Mouse (Mus musculus) MEL (cell line): Measurements from ENCODE around the gene Dpep3. TPM values are rescaled to one million over a fixed set of nuclear protein-coding genes. Genes with fewer than 3 reads are reported as not detected.

ENCODE experiments used
- DNase-seq: peaks from one replicate; pipeline ENCODE4 v3.0.0; 2011; ENCODE audit warnings: low read depth, low spot score
- H3K27ac ChIP-seq: 2 replicates; pipeline ENCODE4 v1.5.1; 2012; ENCODE audit warnings: low read depth, mild to moderate bottlenecking, control low read depth, low read length, moderate library complexity; ENCODE audit not compliant: control insufficient read depth
- H3K27me3 ChIP-seq, 2 experiments: fragments of 150-350 bp in 1 of 2; sonication (generic) in 1 of 2; 2 replicates each; pipeline ENCODE4 v1.6.1; 2012; ENCODE audit warnings: low read length in 2 of 2, mild to moderate bottlenecking in 2 of 2, improper control_type of control experiment in 1 of 2, moderate library complexity in 1 of 2; ENCODE audit not compliant: insufficient read depth in 2 of 2, control insufficient read depth in 1 of 2
- H3K36me3 ChIP-seq, 2 experiments: 2 replicates each; pipeline ENCODE4 v1.6.1; 2012 to 2014; ENCODE audit warnings: low read length in 2 of 2, improper control_type of control experiment in 1 of 2, inconsistent platforms in 1 of 2, mild to moderate bottlenecking in 1 of 2; ENCODE audit not compliant: insufficient read depth in 2 of 2, control insufficient read depth in 1 of 2
- H3K4me1 ChIP-seq, 2 experiments: fragments of 150-350 bp in 1 of 2; sonication (generic) in 1 of 2; 2 replicates each; pipeline ENCODE4 v1.6.1; 2012; ENCODE audit warnings: low read length in 2 of 2, improper control_type of control experiment in 1 of 2, mild to moderate bottlenecking in 1 of 2; ENCODE audit not compliant: insufficient read depth in 2 of 2, control insufficient read depth in 1 of 2
- H3K4me3 ChIP-seq, 2 experiments: fragments of 150-350 bp in 1 of 2; sonication (generic) in 1 of 2; 2 replicates each; pipeline ENCODE4 v1.5.1; 2012; ENCODE audit warnings: low read depth in 2 of 2, low read length in 2 of 2, mild to moderate bottlenecking in 2 of 2, moderate library complexity in 2 of 2, control low read depth in 1 of 2, improper control_type of control experiment in 1 of 2; ENCODE audit not compliant: control insufficient read depth in 1 of 2, insufficient read depth in 1 of 2
- H3K79me2 ChIP-seq: 2 replicates; pipeline ENCODE4 v1.6.1; 2012; ENCODE audit warnings: mild to moderate bottlenecking, low read length, moderate library complexity; ENCODE audit not compliant: control insufficient read depth, poor library complexity, insufficient read depth
- H3K9ac ChIP-seq: 2 replicates; pipeline ENCODE4 v1.6.1; 2012; ENCODE audit warnings: low read depth, mild to moderate bottlenecking, control low read depth, low read length, moderate library complexity; ENCODE audit not compliant: control insufficient read depth, poor library complexity, severe bottlenecking
- H3K9me3 ChIP-seq: fragments of 150-350 bp; sonication (generic); replicated peaks from 2 replicates; pipeline ENCODE4 v1.6.1; 2012; ENCODE audit warnings: mild to moderate bottlenecking, low read length, improper control_type of control experiment, moderate library complexity; ENCODE audit not compliant: insufficient read depth
- BHLHE40 ChIP-seq: IDR thresholded peaks from 2 replicates; pipeline ENCODE4 v1.6.1; 2012; ENCODE audit warnings: low read depth, mild to moderate bottlenecking, inconsistent platforms, low read length, improper control_type of control experiment, borderline replicate concordance
- CHD1 ChIP-seq: IDR thresholded peaks from 2 replicates; pipeline ENCODE4 v1.6.1; 2012; ENCODE audit warnings: low read depth, mild to moderate bottlenecking, inconsistent platforms, low read length, improper control_type of control experiment
- CHD2 ChIP-seq: IDR thresholded peaks from 2 replicates; pipeline ENCODE4 v1.6.1; 2011; ENCODE audit warnings: low read length, improper control_type of control experiment
- ELF1 ChIP-seq: IDR thresholded peaks from 2 replicates; pipeline ENCODE4 v1.6.1; 2014; ENCODE audit warnings: low read depth, mild to moderate bottlenecking, inconsistent platforms, low read length, improper control_type of control experiment, moderate library complexity
- EP300 ChIP-seq, 2 experiments: IDR thresholded peaks; 2 replicates each; pipeline ENCODE4 v1.6.1; 2011; ENCODE audit warnings: improper control_type of control experiment in 2 of 2, low read length in 2 of 2, low read depth in 1 of 2, mild to moderate bottlenecking in 1 of 2
- ETS1 ChIP-seq: IDR thresholded peaks from 2 replicates; pipeline ENCODE4 v1.6.1; 2012; ENCODE audit warnings: low read depth, mild to moderate bottlenecking, inconsistent platforms, low read length, improper control_type of control experiment, moderate library complexity
- GATA1 ChIP-seq: IDR thresholded peaks from 2 replicates; pipeline ENCODE4 v1.6.1; 2011; ENCODE audit warnings: low read depth, low read length, improper control_type of control experiment
- HCFC1 ChIP-seq: IDR thresholded peaks from 2 replicates; pipeline ENCODE4 v1.6.1; 2012; ENCODE audit warnings: low read depth, mild to moderate bottlenecking, inconsistent platforms, low read length, improper control_type of control experiment, moderate library complexity
- JUND ChIP-seq: IDR thresholded peaks from 2 replicates; pipeline ENCODE4 v1.6.1; 2011; ENCODE audit warnings: low read depth, mild to moderate bottlenecking, improper control_type of control experiment, low read length
- KAT2A ChIP-seq: conservative IDR thresholded peaks from 2 replicates; pipeline ENCODE4 v1.6.1; 2012; ENCODE audit warnings: low read depth, low read length, improper control_type of control experiment, inconsistent platforms
- MAX ChIP-seq: IDR thresholded peaks from 2 replicates; pipeline ENCODE4 v1.6.1; 2011; ENCODE audit warnings: low read length, improper control_type of control experiment
- MAZ ChIP-seq: IDR thresholded peaks from 2 replicates; pipeline ENCODE4 v1.6.1; 2012; ENCODE audit warnings: low read depth, mild to moderate bottlenecking, inconsistent platforms, low read length, improper control_type of control experiment
- MEF2A ChIP-seq: IDR thresholded peaks from 2 replicates; pipeline ENCODE4 v1.6.1; 2014; ENCODE audit warnings: low read depth, mild to moderate bottlenecking, inconsistent platforms, low read length, improper control_type of control experiment; ENCODE audit not compliant: poor library complexity, insufficient replicate concordance, severe bottlenecking; ENCODE audit errors: extremely low read depth
- MXI1 ChIP-seq: IDR thresholded peaks from 2 replicates; pipeline ENCODE4 v1.6.1; 2011; ENCODE audit warnings: mild to moderate bottlenecking, low read depth, low read length, improper control_type of control experiment
- MYB ChIP-seq: IDR thresholded peaks from 2 replicates; pipeline ENCODE4 v1.6.1; 2011; ENCODE audit warnings: mild to moderate bottlenecking, low read depth, low read length, improper control_type of control experiment
- MYC ChIP-seq: IDR thresholded peaks from 2 replicates; pipeline ENCODE4 v1.6.1; 2011; ENCODE audit warnings: low read depth, mild to moderate bottlenecking, low read length, improper control_type of control experiment, moderate library complexity
- NELFE ChIP-seq: IDR thresholded peaks from 2 replicates; pipeline ENCODE4 v1.6.1; 2011; ENCODE audit warnings: low read depth, low read length, improper control_type of control experiment
- NRF1 ChIP-seq: IDR thresholded peaks from 2 replicates; pipeline ENCODE4 v1.6.1; 2014; ENCODE audit warnings: low read depth, mild to moderate bottlenecking, inconsistent platforms, low read length, improper control_type of control experiment, moderate library complexity; ENCODE audit not compliant: poor library complexity, insufficient read depth, severe bottlenecking
- POLR2A ChIP-seq, 2 experiments: IDR thresholded peaks; 2 replicates each; pipeline ENCODE4 v1.6.1; 2011 to 2012; ENCODE audit warnings: low read length in 2 of 2, mild to moderate bottlenecking in 2 of 2, control low read depth in 1 of 2, improper control_type of control experiment in 1 of 2, low read depth in 1 of 2, moderate library complexity in 1 of 2; ENCODE audit not compliant: control insufficient read depth in 1 of 2, insufficient read depth in 1 of 2, poor library complexity in 1 of 2
- POLR2AphosphoS5 ChIP-seq: IDR thresholded peaks from 2 replicates; pipeline ENCODE4 v1.6.1; 2012; ENCODE audit warnings: low read depth, borderline replicate concordance, mild to moderate bottlenecking, inconsistent platforms, low read length, moderate library complexity, mixed read lengths
- RAD21 ChIP-seq: IDR thresholded peaks from 2 replicates; pipeline ENCODE4 v1.6.1; 2011; ENCODE audit warnings: mild to moderate bottlenecking, low read depth, low read length, improper control_type of control experiment
- RCOR1 ChIP-seq: IDR thresholded peaks from 2 replicates; pipeline ENCODE4 v1.6.1; 2012; ENCODE audit warnings: low read depth, mild to moderate bottlenecking, inconsistent platforms, low read length, improper control_type of control experiment
- SIN3A ChIP-seq: IDR thresholded peaks from 2 replicates; pipeline ENCODE4 v1.6.1; 2012; ENCODE audit warnings: low read length, improper control_type of control experiment, inconsistent platforms
- TAL1 ChIP-seq: IDR thresholded peaks from 2 replicates; pipeline ENCODE4 v1.6.1; 2012; ENCODE audit warnings: mild to moderate bottlenecking, inconsistent platforms, low read length, moderate library complexity, mixed read lengths
- TBP ChIP-seq: IDR thresholded peaks from 2 replicates; pipeline ENCODE4 v1.8.0; 2011; ENCODE audit warnings: low read depth, low read length, improper control_type of control experiment
- TCF12 ChIP-seq: IDR thresholded peaks from 2 replicates; pipeline ENCODE4 v1.6.1; 2014; ENCODE audit warnings: low read depth, mild to moderate bottlenecking, inconsistent platforms, low read length, improper control_type of control experiment, moderate library complexity
- UBTF ChIP-seq: IDR thresholded peaks from 2 replicates; pipeline ENCODE4 v1.6.1; 2012; ENCODE audit warnings: low read depth, mild to moderate bottlenecking, inconsistent platforms, low read length, improper control_type of control experiment, moderate library complexity, borderline replicate concordance; ENCODE audit not compliant: insufficient read depth
- ZC3H11A ChIP-seq: IDR thresholded peaks from 2 replicates; pipeline ENCODE4 v1.6.1; 2012; ENCODE audit warnings: low read depth, mild to moderate bottlenecking, inconsistent platforms, low read length, improper control_type of control experiment
- ZKSCAN1 ChIP-seq: IDR thresholded peaks from 2 replicates; pipeline ENCODE4 v1.6.1; 2012; ENCODE audit warnings: low read depth, mild to moderate bottlenecking, inconsistent platforms, low read length, improper control_type of control experiment, moderate library complexity
- polyA plus RNA-seq, 2 experiments: library from polyadenylated mRNA; stranded (reverse) in 1 of 2; unstranded in 1 of 2; fragments of >175 nt in 1 of 2; fragments of >200 nt in 1 of 2; gene quantifications; 2 replicates each; pipeline versions ENCODE4 v1.2.1 to v1.2.4; 2012; ENCODE audit warnings: low replicate concordance in 2 of 2, low read depth in 1 of 2; ENCODE audit not compliant: insufficient read length in 2 of 2, insufficient read depth in 1 of 2, missing spikeins in 1 of 2
- total RNA-seq: library from RNA; depleted of rRNA; stranded (reverse); fragments of 300-350 nt; gene quantifications from 2 replicates; pipeline ENCODE4 v1.2.3, GENCODE M21; 2012

Gene Dpep3
- total and polyA plus RNA-seq, 3 experiments, result 0.11 TPM; not detected in 2

DNA sequence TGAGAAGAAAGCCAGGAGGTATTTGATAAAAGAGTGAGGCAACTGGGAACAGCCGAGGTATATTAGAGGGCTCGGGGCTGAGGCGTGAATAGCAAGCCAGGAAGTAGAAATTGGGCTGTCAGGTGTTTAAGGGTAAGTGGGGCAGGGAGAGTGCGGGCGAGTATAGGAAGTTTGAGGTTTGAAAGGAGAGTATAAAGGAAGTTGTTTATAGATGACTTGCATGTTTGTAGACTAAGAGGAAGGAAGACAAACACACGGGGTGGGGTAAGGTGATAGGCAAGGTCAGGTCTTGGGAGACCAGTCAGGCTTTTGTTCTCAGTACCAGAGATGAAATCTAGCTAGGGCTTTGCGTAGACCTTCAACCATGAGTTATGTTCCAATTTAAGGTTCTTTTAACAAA is 37.9 kb upstream of the Dpep3 start:
- TF ChIP-seq HCFC1, result peak; percentile 31; the same call in 1 of the 2 replicates
- peak; percentile 46; the same call in 1 of the 2 replicates for TF ChIP-seq MAX
- TF ChIP-seq MAZ, result 0 out of 2 replicates have a peak, but pooled peaks have one; percentile 36
- TF ChIP-seq BHLHE40, result no peak
- TF ChIP-seq GATA1, result peak; percentile 33; the same call in 1 of the 2 replicates
- peak; percentile 67 for TF ChIP-seq ETS1
- TF ChIP-seq TAL1, result peak; percentile 30; the same call in 1 of the 2 replicates
- 0 out of 2 replicates have a peak, but pooled peaks have one; percentile 34 for TF ChIP-seq ELF1
- peak; percentile 68 to 74 for TF ChIP-seq EP300 (IDR thresholded peaks at IDR 0.05; ENCODE audit: low read depth in 1 of 2, low read length in 2 of 2)
- peak; percentile 34; the same call in 1 of the 2 replicates for TF ChIP-seq TCF12
- TF ChIP-seq UBTF, result no peak
- TF ChIP-seq MYC, result peak; percentile 47; the same call in 1 of the 2 replicates
- 0 out of 2 replicates have a peak, but pooled peaks have one; percentile 20 for TF ChIP-seq KAT2A
- TF ChIP-seq POLR2A (IDR thresholded peaks at IDR 0.05; ENCODE audit: control insufficient read depth in 1 of 2, insufficient read depth in 1 of 2, low read depth in 1 of 2, low read length in 2 of 2, poor library complexity in 1 of 2), result peak in 1 of 2 experiments; percentile 28; a peak in 1 of 4 replicates
- no peak for TF ChIP-seq TBP
- TF ChIP-seq CHD2, result no peak
- peaks cover 15 to 19% of the 10 kb centered on the region in 2 experiments for H3K4me1 ChIP-seq
- H3K36me3 ChIP-seq, result peaks cover 0 to 29% of the 10 kb centered on the region in 2 experiments; a peak in 3 of 4 replicates
- no peaks in the 10 kb centered on the region for H3K9me3 ChIP-seq
- H3K9ac ChIP-seq, result peak overlapping the region; percentile 24; the same call in 1 of the 2 replicates
- peak overlapping the region; percentile 58 for H3K27ac ChIP-seq
- H3K27me3 ChIP-seq, result no peaks in the 10 kb centered on the region
- H3K79me2 ChIP-seq, result no peaks in the 10 kb centered on the region
- no peak overlapping the region; a peak in 1 of 4 replicates for H3K4me3 ChIP-seq
- peak; percentile 76 for DNase-seq

DNA sequence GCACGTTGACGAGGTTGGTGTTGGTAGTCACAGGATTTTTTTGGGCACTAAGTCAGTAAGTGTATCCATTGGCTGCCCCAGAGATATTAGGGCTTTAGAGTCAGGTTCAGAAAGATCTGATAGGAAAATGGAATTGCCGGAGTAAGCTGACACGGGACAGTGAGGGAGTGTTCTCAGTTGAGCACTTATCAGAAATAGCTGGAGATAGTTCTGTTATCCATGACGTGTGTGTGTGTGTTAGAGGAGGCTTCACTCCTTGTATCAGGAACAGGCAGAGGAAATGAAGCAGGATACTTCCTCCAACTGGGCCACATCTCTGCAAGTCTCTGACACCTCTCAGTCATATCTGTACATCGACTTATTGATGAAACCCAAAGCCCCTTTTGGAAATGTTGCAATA is 37.1 kb upstream of the Dpep3 start:
- H3K79me2 ChIP-seq, result no peaks in the 10 kb centered on the region
- H3K9me3 ChIP-seq, result no peaks in the 10 kb centered on the region
- H3K36me3 ChIP-seq, result peaks cover 0 to 29% of the 10 kb centered on the region in 2 experiments; a peak in 3 of 4 replicates
- DNase-seq, result peak; percentile 55
- H3K4me1 ChIP-seq, result peaks cover 15 to 19% of the 10 kb centered on the region in 2 experiments
- peak overlapping the region; percentile 38 for H3K27ac ChIP-seq
- no peak overlapping the region for H3K9ac ChIP-seq
- no peak overlapping the region for H3K4me3 ChIP-seq
- H3K27me3 ChIP-seq, result no peaks in the 10 kb centered on the region
- TF ChIP-seq MEF2A (no peak), UBTF (no peak), JUND (no peak), MAX (no peak), CHD2 (no peak), POLR2AphosphoS5 (no peak), HCFC1 (no peak), KAT2A (no peak), GATA1 (peak; percentile 76), EP300 (IDR thresholded peaks at IDR 0.05; ENCODE audit: low read depth in 1 of 2, low read length in 2 of 2) (peak; percentile 18 to 56; a peak in 1 of 4 replicates), ZC3H11A (no peak), ELF1 (no peak), RCOR1 (peak; percentile 16; the same call in 1 of the 2 replicates), ZKSCAN1 (no peak), MXI1 (no peak), CHD1 (no peak), NELFE (no peak), BHLHE40 (no peak), RAD21 (no peak), SIN3A (peak; percentile 9; the same call in 1 of the 2 replicates), MYB (no peak), ETS1 (peak; percentile 64; the same call in 1 of the 2 replicates), NRF1 (no peak)
